Mouse (Mus musculus): Measurements from ENCODE around the gene Ifitm1. TPM values are rescaled to one million over a fixed set of nuclear protein-coding genes. Genes with fewer than 3 reads are reported as not detected.
"Not testable (repeated sequence)": the region's sequence is repeated elsewhere in the genome, so short reads cannot be mapped to it uniquely, and the experiment has no call there.

The Ifitm1 gene
- total RNA-seq, 2 experiments from 2014 or later, result 2.6 to 8.3 TPM

- no peak for DNase-seq
Measured at GRCm38 (mm10) chr7:140949824-140950530, 17.0 kb upstream of the Ifitm1 start, which contains the start of gene Ifitm5. TSS of gene Ifitm5 (minus strand) at chr7:140950291.

- peak; percentile 58 to 82 for DNase-seq
Measured at GRCm38 (mm10) chr7:140951051-140951450, 16.0 kb upstream of the Ifitm1 start.

- no peak for DNase-seq
Measured at GRCm38 (mm10) chr7:140951765-140952164, 15.3 kb upstream of the Ifitm1 start.

GRCm38 (mm10) chr7:140952441-140952840 is 14.6 kb upstream of the Ifitm1 start:
- no peak for DNase-seq

- peak; percentile 45 to 50 for DNase-seq
Measured at GRCm38 (mm10) chr7:140953133-140953532, 13.9 kb upstream of the Ifitm1 start.

- peak; percentile 59 to 65 for DNase-seq
Measured at GRCm38 (mm10) chr7:140953800-140954732, 13.0 kb upstream of the Ifitm1 start.

GRCm38 (mm10) chr7:140954733-140955071 is 12.3 kb upstream of the Ifitm1 start:
- DNase-seq, result peak in 1 of 2 experiments; percentile 53

GRCm38 (mm10) chr7:140955342-140955741 is 11.7 kb upstream of the Ifitm1 start:
- peak in 1 of 2 experiments; percentile 44 for DNase-seq

GRCm38 (mm10) chr7:140955758-140956555 is 11.1 kb upstream of the Ifitm1 start, which contains the start of the genes Gm45717 and Ifitm2:
TSS of gene Gm45717 (minus strand) at chr7:140955937.
TSS of gene Ifitm2 (minus strand) at chr7:140955987.
- peak; percentile 94 to 97 for DNase-seq

GRCm38 (mm10) chr7:140956556-140956869 is 10.5 kb upstream of the Ifitm1 start:
- no peak for DNase-seq

GRCm38 (mm10) chr7:140959181-140959901 is 7.7 kb upstream of the Ifitm1 start:
- peak; percentile 65 to 89 for DNase-seq

GRCm38 (mm10) chr7:140960026-140960425 is 7.0 kb upstream of the Ifitm1 start:
- no peak for DNase-seq

- no peak for DNase-seq
Measured at GRCm38 (mm10) chr7:140961416-140961815, 5.6 kb upstream of the Ifitm1 start.

- DNase-seq, result no peak
Measured at GRCm38 (mm10) chr7:140962733-140963132, 4.3 kb upstream of the Ifitm1 start.

- no peak for DNase-seq
Measured at GRCm38 (mm10) chr7:140967862-140968591, 1.0 kb downstream of the Ifitm1 start.

GRCm38 (mm10) chr7:140968710-140969109 is 1.7 kb downstream of the Ifitm1 start:
- not testable (repeated sequence) for DNase-seq

- DNase-seq, result no peak
Measured at GRCm38 (mm10) chr7:140970931-140971330, 3.9 kb downstream of the Ifitm1 start.

GRCm38 (mm10) chr7:140971479-140972171 is 4.6 kb downstream of the Ifitm1 start:
- peak; percentile 64 to 74 for DNase-seq

- no peak for DNase-seq
Measured at GRCm38 (mm10) chr7:140973396-140974165, 6.6 kb downstream of the Ifitm1 start.

Measured in heart, adult 18-20 months (tissue).